Mouse (Mus musculus) testis, postnatal 10 days (tissue): ENCODE data around the gene Ctse.
A peak's percentile ranks its signal among the peaks of the same experiment; 100 is the strongest.

ENCODE experiments used
- DNase-seq: peaks from one replicate; pipeline ENCODE4 v3.0.0; 2021; ENCODE audit warnings: low spot score

Gene Ctse

DNA sequence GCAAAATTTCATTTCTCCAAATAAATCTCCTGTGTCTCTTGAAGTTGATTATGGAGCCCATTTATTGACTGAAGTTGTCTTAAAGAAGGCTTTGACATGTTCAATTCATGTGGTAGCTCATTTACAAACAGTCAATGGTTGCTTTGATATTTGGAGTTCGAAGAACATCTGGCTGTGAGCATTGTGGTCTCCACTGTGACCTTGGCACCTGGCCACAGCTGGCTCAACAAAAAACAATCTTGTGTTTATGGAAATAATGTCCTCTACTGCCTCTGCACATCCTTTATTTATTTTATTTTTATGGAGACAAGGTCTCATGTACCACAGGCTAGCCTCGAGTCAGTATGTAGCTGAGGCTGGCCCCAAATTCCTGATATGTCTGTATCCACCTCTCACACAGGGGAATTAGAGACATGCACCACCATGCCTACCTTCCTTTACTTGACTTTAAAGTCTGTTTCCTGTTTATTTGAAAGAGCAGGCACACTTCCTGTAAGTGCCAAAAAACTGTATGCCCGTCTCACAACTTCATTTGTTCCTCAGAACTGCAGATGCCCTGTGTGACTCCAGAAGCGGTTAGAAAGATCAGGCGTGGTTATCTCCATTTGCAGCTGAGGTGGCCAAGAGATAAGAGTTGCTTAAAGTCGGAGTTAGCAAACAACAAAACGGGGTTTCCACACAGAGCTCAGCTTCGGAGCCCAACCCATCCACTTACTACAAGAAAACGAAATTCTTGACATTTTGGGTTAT lies at the start of gene Ctse:
Gene Ctse (plus strand): TSS at position 516 of the 750 bp plus-strand sequence.
- DNase-seq, result no peak

DNA sequence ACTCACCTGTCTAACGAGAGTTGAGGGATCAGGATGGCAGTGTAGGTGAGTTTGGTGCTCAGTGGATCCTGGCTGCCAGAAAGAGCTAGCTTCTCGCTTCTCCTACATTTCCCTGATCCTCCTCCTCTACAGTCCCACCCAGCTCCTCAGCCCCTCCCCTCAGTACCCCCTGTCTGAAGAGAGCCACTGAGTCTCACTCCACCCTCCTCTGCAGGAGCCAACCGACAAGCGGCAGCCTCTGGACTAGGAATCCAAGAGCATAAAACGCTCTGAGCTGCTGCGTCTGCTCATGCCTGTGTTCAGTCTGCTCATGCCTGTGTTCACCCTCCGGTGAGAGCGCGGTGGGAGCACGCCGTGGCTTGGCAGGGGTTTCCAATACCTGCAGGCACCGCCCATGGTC lies 39.2 kb upstream of the Ctse start, which contains the start of gene Avpr1b:
Gene Avpr1b (plus strand): TSS at position 335 of the 400 bp plus-strand sequence.
- DNase-seq, result no peak

DNA sequence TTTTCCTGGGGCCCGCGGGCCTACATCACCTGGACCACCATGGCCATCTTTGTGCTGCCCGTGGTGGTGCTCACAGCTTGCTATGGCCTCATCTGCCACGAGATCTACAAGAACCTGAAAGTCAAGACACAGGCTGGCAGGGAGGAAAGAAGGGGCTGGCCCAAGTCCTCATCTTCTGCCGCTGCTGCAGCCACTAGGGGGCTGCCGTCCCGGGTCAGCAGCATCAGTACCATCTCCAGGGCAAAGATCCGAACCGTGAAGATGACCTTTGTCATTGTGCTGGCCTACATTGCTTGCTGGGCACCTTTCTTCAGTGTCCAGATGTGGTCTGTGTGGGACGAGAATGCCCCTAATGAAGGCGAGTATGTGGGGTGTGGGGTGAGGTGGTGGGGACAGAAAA lies 37.8 kb upstream of the Ctse start:
- DNase-seq, result no peak

DNA sequence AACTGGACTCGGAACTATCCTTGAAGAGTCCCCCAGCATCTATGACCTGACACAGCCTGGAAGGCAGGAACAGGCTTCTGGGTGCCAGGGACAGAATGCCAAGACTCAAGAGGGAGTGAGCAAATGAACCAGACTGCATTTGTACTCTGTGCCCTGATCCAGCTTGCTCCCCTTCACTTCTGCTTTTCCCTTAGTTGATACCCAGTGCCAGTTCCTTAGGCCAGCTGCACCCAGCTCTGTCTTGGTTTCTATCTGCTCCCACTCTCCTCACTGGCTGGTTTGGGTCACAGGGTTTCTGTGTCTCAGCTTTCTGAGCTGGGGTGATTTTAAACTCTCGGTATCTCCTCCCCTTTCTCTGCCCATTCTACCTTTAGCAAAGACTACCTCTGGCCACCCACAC lies 31.4 kb upstream of the Ctse start:
- no peak for DNase-seq

DNA sequence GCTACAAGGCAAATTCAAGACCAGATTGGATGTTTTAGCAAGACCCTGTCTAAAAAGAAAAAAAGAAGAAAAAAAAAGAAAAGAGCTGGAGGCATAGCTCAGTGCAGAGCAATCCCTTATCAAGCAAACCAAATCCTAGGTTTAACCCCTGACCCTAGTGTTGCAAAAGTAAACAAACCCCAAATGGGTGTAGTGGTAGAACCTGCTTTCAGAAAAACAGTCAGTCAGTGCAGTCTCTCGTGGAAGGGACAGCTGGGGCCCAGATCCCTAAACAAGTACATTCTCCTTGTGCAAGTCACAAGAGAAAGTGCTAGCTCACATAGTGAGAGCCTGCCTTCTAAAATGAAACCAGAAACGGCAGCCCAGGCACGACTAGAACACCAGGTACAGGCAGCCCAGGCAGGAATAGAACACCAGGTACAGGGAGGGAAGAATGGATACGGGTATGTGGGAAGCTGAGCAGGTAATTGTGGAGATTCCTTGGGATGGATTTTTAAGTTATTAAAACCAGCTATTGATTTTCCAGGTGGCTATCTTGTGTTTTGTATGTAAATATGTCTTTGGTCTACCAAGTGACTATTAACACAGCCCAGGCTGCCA lies 25.4 kb upstream of the Ctse start:
- DNase-seq, result peak; percentile 71

DNA sequence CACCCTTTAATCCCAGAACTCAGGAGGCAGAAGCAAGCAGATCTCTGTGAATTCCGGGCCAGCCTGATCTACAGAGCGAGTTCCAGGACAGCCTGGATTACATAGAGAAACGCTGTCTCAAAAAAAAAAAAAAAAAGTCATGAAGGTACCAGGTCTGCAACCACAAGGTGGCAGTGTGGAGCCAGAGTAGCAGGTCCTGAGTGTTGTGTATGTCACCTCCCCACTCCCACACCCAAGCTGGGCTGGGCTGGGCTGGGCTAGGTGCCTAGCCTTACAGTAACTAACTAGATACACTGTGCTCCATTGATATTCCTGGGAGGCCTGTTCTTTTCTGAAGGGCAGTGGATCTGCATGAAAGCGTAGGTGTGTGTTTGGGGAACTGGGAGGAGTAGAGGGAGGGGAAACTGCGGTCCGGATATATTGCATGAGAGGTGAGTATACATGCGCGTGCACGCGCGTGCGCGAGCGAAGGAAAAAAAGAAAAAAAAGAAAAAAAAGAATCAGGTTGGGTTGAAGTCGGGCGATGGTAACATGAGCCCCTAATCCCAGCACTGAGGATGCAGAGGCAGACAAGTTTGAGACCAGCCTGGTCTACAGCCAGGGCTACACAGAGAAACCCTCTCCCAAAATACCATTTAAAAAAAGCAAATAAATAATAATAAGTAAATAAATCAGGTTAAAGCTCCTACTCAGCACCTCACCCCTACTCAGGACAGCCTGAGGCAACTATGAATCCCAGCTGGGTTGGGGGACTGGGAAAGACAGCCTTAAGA lies 24.6 kb upstream of the Ctse start:
- peak; percentile 95 for DNase-seq

DNA sequence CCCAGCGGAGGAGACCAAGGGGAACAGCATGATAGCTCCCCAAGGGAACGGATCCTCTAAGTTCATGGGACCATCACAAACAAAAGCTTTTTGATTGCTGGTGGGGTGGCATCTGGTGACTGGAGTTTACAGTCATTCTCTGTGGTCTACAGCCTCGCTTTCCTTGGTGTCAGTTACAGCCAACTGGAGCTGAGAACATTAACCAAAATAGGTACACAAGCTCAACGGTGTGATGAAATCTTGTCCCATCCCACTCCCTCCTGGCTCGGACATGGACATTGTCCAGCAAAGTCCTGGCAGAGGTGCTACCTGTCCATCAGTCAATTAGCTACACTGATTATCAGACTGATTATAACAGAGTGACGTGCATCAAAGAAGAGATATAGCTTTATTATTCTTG lies 23.5 kb upstream of the Ctse start:
- no peak for DNase-seq

DNA sequence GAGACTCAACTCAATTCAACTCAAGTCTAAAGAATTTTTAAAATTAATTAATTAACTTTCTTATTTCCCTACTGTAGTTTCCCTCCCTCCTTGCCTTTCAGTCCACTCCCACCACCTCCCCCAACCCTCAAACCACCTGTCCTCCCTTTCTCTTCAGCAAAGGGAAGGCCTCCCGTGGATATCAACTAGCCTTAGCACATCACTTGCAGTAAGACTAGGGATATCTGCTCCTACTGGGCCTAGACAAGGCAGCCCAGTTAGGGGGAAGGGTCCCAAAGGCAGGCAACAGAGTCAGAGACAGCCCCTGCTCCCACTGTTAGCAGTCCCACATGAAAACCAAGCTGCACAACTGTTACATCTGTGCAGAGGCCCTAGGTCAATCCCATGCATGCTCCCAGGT lies 22.0 kb upstream of the Ctse start:
- DNase-seq, result no peak

DNA sequence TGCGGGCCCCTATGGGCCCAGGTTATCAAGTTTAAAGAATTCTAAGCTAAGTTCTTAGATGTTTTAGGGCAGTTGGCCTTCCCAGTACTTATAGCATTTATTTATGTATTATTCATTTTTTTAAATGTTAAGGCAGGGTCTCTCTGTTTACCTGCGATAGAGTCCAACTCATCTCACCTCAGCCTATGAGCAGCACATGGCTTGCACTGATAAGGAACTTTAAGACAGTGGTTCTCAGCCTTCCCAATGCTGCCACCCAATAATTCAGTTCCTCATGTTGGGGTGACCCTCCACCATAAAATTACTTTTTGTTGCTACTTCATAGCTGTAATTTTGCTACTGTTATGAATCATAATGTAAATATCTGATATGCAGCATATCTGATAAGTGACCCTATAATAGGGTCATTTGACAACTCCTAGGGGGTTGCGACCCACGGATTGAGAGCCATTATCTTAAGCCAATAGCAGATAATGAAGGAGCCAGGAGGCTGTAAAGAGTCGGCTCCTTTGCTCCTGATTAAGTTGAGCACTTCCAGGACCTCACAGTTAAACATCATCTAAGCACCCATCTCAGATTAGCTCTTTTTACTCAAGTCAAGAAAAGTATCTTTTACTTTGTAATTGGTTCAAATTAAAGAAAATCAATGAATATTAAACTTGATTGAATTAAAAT lies 21.4 kb upstream of the Ctse start:
- no peak for DNase-seq

DNA sequence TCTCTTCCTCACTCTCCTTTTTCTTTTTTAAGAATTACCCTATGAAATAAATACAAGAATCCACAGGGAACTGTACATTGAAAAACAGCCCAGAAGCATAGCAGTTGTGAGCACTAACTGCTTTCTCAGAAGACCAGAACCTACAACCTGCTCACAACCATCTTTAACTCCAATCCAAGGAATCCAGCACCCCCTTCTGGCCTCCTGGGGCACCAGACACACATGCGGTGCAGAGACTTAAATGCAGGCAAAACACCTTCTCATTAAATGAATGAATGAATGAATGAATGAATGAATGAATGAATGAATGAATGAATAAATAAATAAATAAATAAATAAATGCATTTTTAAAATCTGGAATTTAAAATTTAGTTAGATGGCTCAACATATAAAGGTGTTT lies 19.5 kb upstream of the Ctse start:
- no peak for DNase-seq

DNA sequence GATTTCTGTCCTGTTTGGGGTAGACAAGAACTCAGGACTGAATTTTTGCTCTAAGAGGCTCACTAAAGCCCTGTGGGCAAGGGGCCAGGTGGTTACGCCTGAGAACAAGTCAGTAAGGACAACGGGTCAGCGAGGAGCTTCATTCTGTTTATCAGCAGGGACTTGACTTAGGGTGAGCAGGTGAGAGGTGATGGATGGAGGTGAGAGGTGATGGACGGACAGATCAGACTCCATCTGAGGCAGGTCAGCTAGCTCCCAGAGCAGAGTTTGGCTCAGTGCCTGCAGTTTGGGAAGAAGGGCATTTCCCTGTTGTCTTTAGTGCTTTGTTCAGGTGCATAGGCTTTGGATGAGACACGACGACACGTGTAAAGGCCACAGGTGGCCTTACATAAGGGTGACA lies 18.8 kb upstream of the Ctse start:
- DNase-seq, result no peak

DNA sequence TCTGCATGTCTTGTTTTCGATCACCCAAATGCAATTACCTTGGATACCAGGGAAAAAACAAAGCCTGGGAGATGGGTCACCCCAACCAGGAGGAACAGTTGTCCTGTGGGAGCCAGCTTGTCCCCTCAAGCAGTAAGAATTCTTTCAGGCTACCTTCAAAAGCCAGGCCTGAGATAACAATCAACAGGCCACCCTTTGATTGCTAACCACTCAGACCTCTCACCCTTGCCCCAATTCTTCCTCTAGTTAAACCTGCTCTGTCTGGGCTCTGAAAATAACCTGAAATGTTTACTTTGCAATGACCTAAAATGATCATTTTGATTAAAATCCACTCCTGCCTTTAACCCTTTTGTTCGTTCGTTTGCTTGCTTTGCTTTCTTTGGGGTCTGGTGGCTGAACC lies 14.5 kb upstream of the Ctse start:
- no peak for DNase-seq

DNA sequence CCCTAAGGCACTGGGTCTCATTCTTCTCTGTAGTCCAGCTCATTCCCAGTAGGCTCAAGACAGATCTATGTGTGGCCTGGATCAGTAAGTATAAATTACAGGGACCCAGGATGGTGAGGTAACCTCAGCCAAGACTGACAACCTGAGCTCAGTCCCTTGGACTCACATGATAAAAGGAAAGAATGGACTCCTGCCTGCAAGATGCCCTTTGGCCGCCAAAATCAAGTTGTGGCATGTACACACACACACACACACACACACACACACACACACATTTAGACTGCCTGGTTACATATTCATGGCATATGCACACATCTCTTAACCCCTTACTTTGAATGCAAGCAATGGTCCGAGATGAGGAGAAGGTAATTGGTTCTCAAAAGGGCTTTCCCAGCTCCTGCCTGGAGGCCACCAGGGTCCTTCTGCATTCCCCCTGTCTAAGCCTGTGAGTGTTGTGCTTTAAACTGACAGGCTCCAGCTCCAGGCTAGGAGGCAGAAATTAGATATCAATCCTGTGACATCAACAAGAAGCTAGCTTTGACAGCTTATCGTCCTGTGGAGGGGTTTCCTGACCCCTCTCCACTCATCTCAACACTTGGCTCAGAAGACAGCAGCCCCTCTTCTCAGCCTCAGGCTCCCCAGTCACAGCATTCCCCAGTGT lies 13.8 kb upstream of the Ctse start:
- DNase-seq, result no peak

DNA sequence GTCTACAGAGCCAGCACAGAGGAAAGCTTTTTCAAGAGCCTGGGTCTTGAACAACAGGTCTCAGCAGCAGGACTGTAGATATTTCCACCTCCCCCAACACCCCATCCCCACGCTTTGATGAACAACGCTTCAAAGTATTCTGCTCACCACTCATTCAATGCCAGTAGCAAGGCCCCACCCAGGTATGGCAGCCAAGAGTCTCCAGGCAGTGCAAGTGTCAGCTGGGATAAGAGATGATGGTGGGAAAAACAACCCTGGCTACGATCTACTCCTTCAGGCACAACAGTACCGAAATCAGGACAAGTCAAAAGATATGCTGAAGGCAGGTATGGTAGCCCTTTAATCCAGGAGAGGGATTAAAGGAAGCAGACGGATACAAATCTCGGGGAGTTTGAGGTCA lies 11.9 kb upstream of the Ctse start:
- DNase-seq, result no peak

DNA sequence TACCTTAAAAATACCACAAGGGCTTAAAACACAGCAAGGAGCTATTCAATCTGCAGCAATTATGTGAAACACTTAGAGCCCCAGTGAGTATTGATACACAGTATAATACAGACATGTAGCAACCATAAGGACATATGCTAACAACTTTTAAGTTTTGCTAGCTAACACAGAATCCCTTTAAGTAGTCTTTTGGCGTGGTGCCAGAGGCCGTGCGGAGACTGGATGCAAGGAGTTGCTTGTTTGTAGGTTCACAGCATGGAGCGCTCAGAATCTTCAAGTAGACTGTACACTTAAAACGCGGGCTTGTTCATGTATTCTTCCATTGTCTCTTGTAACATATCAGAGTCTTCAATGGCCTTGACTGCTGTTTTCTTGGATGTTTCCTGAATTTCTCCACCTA lies 5.9 kb upstream of the Ctse start:
- DNase-seq, result peak; percentile 66

DNA sequence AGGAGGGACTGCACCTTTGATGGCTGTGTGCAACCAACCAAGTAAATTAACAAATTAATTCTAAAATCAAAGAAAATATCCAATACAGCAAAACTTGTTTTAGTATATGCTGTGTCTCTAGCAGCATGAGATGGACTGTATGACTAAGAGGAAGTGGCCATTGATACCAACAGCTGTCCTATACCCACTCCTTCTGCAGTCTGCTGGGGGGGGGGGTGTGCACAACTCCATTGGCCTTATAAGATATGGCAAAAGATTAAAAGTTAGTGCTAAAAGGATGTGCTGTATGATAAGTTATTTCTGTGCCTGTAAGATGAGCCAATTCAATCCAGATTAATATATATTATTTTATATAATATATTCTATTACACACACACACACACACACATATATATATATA lies 3.6 kb upstream of the Ctse start:
- no peak for DNase-seq

DNA sequence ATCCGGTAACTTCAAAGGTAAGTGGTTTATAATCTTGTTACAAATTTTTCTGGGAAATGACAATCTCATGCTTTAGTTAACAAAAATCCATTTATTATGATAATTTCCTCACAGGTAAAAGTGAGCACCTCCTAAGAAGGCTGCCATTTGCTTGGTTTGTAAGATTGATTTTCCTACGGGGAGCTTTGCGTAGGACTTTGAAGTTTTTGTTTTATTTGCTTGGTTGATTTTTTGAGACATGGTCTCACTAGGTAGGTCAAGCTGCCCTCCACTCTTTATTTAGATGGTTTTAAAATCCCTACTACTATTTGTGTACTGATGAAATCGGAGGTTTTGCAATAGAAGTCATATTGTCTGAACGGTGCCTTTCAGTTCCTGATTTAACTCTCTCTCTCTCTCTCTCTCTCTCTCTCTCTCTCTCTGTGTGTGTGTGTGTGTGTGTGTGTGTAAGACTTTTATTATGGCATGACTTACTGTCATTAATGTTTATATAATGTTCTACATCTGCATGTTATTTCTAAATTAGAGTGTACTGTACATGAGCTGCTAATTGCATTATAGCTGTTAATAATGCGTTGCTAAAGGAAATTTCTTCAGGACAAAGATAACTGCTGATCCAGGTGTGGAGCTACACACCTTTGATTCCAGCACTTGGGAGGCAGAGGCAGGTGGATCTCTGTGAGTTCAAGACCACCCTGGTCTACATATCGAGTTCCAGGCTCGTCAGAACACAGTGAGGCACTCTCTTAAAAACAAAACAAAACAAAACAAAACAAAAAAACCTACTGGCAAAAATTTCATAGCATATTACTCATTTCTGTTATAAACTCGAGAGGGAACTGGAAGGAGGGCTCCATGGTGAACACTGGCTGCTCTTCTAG lies 675 bp downstream of the Ctse start:
- no peak for DNase-seq

DNA sequence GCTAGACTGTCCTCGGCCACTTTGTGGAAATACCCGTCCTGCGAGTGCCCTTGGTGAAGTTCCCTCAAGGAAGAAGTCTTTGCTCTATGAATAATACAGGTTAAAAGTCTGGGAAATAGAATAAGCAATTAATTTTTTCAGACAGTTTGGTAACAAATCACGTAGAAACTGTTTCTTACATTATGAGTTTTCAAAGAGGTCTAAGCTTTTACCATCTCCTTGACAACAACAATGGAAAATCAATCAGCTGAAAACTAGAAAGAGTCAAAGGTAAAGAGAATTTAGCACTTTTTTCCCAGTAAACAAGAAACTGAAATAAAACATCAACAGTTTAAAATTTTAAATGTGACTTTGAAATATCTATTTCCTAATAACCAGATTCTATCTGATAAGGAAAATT lies 2.0 kb downstream of the Ctse start:
- no peak for DNase-seq

DNA sequence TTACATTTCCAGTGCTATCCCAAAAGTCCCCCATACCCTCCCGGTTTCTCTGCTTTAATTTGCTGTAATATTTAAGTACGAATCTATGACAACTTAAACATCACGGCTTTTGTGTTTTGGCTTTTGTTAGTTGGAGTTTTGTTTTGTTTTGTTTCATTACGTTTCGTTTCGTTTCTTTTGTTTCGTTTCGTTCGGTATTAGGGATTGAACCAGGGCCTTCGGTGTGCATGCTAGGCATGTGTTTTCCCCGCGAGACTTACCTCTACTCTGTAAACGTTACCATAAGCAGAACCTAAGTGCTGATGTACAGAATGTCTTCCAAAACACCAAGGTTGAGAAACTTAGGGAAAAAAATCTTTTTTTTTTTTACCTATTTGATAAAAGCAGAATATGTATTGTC lies 3.5 kb downstream of the Ctse start:
- no peak for DNase-seq

DNA sequence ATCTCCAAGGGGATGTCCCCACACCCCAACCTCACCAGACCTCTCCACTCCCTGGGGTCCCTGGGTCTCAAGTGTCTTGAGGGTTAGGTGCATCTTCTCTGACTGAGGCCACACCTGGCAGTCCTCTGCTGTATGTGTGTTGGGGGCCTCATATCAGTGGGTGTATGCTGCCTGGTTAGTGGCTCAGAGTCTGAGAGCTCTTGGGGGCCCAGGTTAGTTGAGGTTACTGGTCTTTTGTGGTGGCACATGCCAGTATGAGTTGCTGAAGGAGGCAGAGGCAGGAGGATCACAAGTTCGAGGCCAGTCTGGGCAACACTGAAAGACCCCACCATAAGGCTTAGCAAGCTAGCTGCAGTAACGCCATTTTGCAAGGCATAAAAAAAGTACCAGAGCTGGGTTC lies 4.1 kb downstream of the Ctse start:
- DNase-seq, result no peak
